Mouse (Mus musculus) neural tube, embryonic 12.5 days (tissue): ENCODE data around the gene Lgals9. TPM values are rescaled to one million over a fixed set of nuclear protein-coding genes. Genes with fewer than 3 reads are reported as not detected.
"Not testable (repeated sequence)": the region's sequence is repeated elsewhere in the genome, so short reads cannot be mapped to it uniquely, and the experiment has no call there.

Source experiments
- ATAC-seq: fragments of 200-750 bp; cut with Nextera tagmentation; 2 replicates; pipeline ENCODE4 v1.8.0; 2017; ENCODE audit warnings: low read depth, mild to moderate bottlenecking, moderate TSS enrichment, moderate library complexity; ENCODE audit not compliant: low FRiP score
- H3K27ac ChIP-seq: fragments of 300-500 bp; sonication (generic); 2 replicates; pipeline ENCODE4 v1.5.1; 2016
- H3K27me3 ChIP-seq: fragments of 300-500 bp; sonication (generic); replicated peaks from 2 replicates; pipeline ENCODE4 v1.6.1; 2016; ENCODE audit warnings: mild to moderate bottlenecking
- H3K36me3 ChIP-seq: fragments of 300-500 bp; sonication (generic); 2 replicates; pipeline ENCODE4 v1.6.1; 2016; ENCODE audit warnings: mild to moderate bottlenecking
- H3K4me1 ChIP-seq: fragments of 300-500 bp; sonication (generic); 2 replicates; pipeline ENCODE4 v1.6.1; 2016
- H3K4me2 ChIP-seq: fragments of 300-500 bp; sonication (generic); replicated peaks from 2 replicates; pipeline ENCODE4 v1.6.1; 2016; ENCODE audit warnings: mild to moderate bottlenecking
- H3K4me3 ChIP-seq: fragments of 300-500 bp; sonication (generic); 2 replicates; pipeline ENCODE4 v1.5.1; 2016
- H3K9ac ChIP-seq: fragments of 300-500 bp; sonication (generic); 2 replicates; pipeline ENCODE4 v1.6.1; 2016; ENCODE audit warnings: mild to moderate bottlenecking
- H3K9me3 ChIP-seq: fragments of 300-500 bp; sonication (generic); 2 replicates; pipeline ENCODE4 v1.6.1; 2016; ENCODE audit warnings: mild to moderate bottlenecking
- WGBS: fragments of 180-500 bp; shearing (Covaris S2); methylation state at CpG from one replicate; pipeline ENCODE4 v1.1.7; 2016; 5-methylcytosine and 5-hydroxymethylcytosine counted together
- polyA plus RNA-seq: library from polyadenylated mRNA; unstranded; fragments of >200 nt; fragmentation: Nextera tagmentation; extraction: Ambion mirVana; gene quantifications from 2 replicates; pipeline ENCODE4 v1.2.1, GENCODE M21; 2016

The Lgals9 gene
- polyA plus RNA-seq, 1 experiment from 2014 or later = 10.3 TPM

- no peak for ATAC-seq
- Histone ChIP-seq H3K4me3 (no peak overlapping the region), H3K27me3 (no peaks in the 10 kb centered on the region), H3K27ac (no peak overlapping the region), H3K9ac (no peak overlapping the region), H3K4me1 (no peaks in the 10 kb centered on the region), H3K4me2 (no peak overlapping the region), H3K9me3 (no peaks in the 10 kb centered on the region), H3K36me3 (no peaks in the 10 kb centered on the region)
- WGBS = 86% methylated on average over 14 of the region's 14 CpGs
Measured at GRCm38 (mm10) chr11:79005578-79006394, 21.0 kb upstream of the Lgals9 start.

- no peak overlapping the region for H3K4me3 ChIP-seq
- no peak for ATAC-seq
- no peaks in the 10 kb centered on the region for H3K36me3 ChIP-seq
- WGBS = 84% methylated on average over 10 of the region's 10 CpGs
- no peaks in the 10 kb centered on the region for H3K9me3 ChIP-seq
- no peak overlapping the region for H3K4me2 ChIP-seq
- H3K9ac ChIP-seq = no peak overlapping the region
- no peak overlapping the region for H3K27ac ChIP-seq
- H3K4me1 ChIP-seq = no peaks in the 10 kb centered on the region
- H3K27me3 ChIP-seq = no peaks in the 10 kb centered on the region
Measured at GRCm38 (mm10) chr11:79003769-79004638, 19.3 kb upstream of the Lgals9 start.

DNA sequence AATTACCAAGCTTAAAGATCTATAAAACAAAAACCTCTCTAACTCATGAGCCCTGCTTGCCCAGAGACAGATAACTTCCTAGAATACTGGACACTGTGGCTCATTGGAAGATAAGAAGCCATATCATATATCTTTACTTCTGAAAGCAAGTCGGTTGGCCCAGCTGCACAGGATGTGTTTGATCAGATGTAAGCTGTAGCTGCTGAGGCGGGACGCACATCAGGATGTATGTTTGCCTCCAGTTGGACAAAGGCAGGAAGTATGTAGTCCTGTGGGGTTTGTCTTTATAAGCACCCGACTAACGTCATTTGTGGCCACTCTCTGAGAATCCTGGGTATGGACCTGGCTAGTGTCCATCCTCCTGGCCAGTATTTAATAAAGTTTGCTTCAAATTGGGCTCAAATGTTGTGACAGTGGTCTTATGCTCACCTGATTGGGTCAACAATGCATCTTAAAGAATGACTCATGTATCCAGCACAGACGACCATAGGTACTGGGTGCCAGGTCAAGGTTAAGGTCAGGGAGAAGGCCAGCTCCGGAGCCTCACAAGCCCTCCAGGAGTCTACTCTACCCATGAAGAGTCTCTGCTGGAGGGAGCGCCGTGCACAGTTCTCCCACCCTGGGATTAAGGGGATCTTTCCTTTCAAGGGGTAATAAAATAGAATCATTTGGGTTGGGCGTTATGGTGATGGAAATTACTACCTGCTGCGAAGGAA is 18.5 kb upstream of the Lgals9 start:
- no peak for ATAC-seq
- no peak overlapping the region for H3K4me3 ChIP-seq
- no peaks in the 10 kb centered on the region for H3K27me3 ChIP-seq
- H3K9me3 ChIP-seq = no peaks in the 10 kb centered on the region
- H3K9ac ChIP-seq = no peak overlapping the region
- no peak overlapping the region for H3K27ac ChIP-seq
- H3K4me2 ChIP-seq = no peak overlapping the region
- no peaks in the 10 kb centered on the region for H3K4me1 ChIP-seq
- H3K36me3 ChIP-seq = no peaks in the 10 kb centered on the region
- 75% methylated on average over 11 of the region's 11 CpGs for WGBS

DNA sequence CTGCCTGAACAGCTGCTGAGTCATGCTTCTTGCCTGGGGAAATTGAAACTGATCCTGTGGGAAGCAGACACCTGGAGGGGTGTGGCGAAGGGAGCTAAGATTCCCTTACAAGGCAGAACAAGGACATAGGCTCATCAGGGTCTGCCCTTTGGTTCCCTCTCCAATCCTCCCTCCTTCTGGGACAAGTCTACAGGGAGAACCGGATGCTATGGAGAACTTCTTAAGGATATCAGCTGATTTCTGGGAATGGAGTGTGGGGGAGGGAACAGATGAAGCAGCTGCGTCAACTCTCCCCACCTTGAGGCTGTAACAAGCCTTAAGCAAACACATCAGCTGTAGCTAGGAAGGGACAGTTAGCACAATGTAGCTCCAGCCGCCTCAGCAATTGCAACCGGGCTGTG is 17.8 kb upstream of the Lgals9 start:
- Histone ChIP-seq H3K9ac (no peak overlapping the region), H3K4me2 (no peak overlapping the region), H3K9me3 (no peaks in the 10 kb centered on the region), H3K27me3 (no peaks in the 10 kb centered on the region), H3K36me3 (no peaks in the 10 kb centered on the region), H3K4me3 (no peak overlapping the region), H3K4me1 (no peaks in the 10 kb centered on the region), H3K27ac (no peak overlapping the region)
- ATAC-seq = no peak
- WGBS = 73% methylated on average over 5 of the region's 5 CpGs

DNA sequence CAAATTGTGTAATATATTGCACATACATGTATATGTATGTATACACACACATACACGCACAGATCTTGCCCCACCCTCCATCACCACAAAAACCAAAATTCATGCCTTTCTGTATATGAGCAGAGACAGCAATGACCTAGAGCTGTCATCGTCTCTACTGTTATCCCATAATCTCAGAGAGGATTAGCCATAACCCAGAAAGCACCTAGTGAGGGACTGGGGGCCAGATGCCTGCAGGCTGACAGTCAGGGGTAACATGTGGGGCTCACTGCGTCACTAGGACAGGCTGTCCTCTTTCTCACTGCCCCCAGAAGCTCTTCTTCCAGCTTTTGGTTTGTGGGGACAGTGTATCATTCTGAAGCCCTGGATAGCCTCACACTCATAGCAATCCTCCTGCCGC is 17.1 kb upstream of the Lgals9 start:
- WGBS = 94% methylated on average over 4 of the region's 4 CpGs
- no peaks in the 10 kb centered on the region for H3K4me1 ChIP-seq
- ATAC-seq = no peak
- peaks cover 3% of the 10 kb centered on the region; the same call in 1 of the 2 replicates for H3K9me3 ChIP-seq
- H3K4me2 ChIP-seq = no peak overlapping the region
- no peaks in the 10 kb centered on the region for H3K27me3 ChIP-seq
- no peak overlapping the region for H3K27ac ChIP-seq
- no peaks in the 10 kb centered on the region for H3K36me3 ChIP-seq
- no peak overlapping the region for H3K9ac ChIP-seq
- no peak overlapping the region for H3K4me3 ChIP-seq

DNA sequence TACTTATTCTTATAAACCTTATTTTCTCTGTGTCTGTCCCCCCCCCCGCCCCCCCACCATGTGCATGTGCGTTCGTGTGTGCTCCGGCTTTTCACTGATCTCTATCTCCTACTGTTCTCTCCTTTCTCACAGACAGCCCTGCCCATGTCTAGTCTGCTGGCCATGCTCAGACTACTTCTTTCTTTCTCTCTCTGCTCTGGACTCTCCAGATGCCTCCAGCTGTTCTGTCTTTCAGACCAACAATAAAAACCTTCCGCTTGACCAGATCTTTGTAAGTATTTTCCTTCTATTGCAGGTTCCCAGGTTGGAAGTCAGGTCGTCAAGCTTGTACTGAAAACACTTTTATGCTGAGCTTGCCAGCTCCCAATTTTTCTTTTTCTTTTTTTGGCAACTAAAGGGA is 14.4 kb upstream of the Lgals9 start:
- 35% methylated on average over 6 of the region's 6 CpGs for WGBS

GRCm38 (mm10) chr11:78990875-78991543 is 6.3 kb upstream of the Lgals9 start:
- H3K36me3 ChIP-seq, H3K4me2 ChIP-seq, ATAC-seq, H3K27me3 ChIP-seq, H3K4me3 ChIP-seq, H3K27ac ChIP-seq, H3K9me3 ChIP-seq, H3K4me1 ChIP-seq, H3K9ac ChIP-seq: not testable (repeated sequence)
- WGBS = 84% methylated on average over 5 of the region's 5 CpGs

More for the DNA sequence above, 14.4 kb upstream of the Lgals9 start:
- Histone ChIP-seq H3K27ac (no peak overlapping the region), H3K4me3 (no peak overlapping the region), H3K27me3 (no peaks in the 10 kb centered on the region), H3K9me3 (peaks cover 7% of the 10 kb centered on the region), H3K4me2 (no peak overlapping the region), H3K4me1 (no peaks in the 10 kb centered on the region), H3K36me3 (no peaks in the 10 kb centered on the region), H3K9ac (no peak overlapping the region)
- no peak for ATAC-seq

GRCm38 (mm10) chr11:78990096-78990495 is 5.3 kb upstream of the Lgals9 start:
- Histone ChIP-seq H3K4me2 (no peak overlapping the region), H3K4me3 (no peak overlapping the region), H3K9ac (no peak overlapping the region), H3K27ac (no peak overlapping the region), H3K4me1 (no peaks in the 10 kb centered on the region), H3K27me3 (no peaks in the 10 kb centered on the region), H3K9me3 (no peaks in the 10 kb centered on the region), H3K36me3 (no peaks in the 10 kb centered on the region)
- ATAC-seq = no peak
- WGBS = 91% methylated on average over 9 of the region's 9 CpGs

DNA sequence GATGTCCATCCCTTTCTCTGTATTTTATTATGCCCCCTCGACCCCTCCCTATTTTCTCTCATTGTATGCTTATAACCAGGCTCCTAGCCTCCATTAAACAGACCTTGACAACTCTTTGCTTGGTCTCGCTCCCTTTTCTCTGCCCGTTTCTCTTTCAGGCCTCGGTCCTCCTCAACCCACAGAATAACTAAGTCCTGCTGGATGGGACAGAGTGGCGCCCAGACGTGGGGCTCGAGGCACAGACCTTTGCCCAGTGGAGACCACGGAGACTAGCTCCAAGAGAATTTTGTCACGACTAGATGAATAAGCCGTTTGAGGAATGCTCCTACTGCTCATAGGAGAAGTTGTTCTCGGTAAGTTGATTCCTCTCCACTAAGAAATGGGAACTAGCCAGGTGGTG is 4.5 kb upstream of the Lgals9 start:
- H3K27me3 ChIP-seq, H3K27ac ChIP-seq, H3K4me3 ChIP-seq, H3K36me3 ChIP-seq, H3K4me2 ChIP-seq, ATAC-seq, H3K4me1 ChIP-seq, H3K9me3 ChIP-seq, H3K9ac ChIP-seq: not testable (repeated sequence)
- 95% methylated on average over 11 of the region's 11 CpGs for WGBS

GRCm38 (mm10) chr11:78986311-78987002 is 1.7 kb upstream of the Lgals9 start:
- ATAC-seq = no peak

GRCm38 (mm10) chr11:78985505-78985904 is 759 bp upstream of the Lgals9 start:
- H3K27ac ChIP-seq = no peak overlapping the region
- no peak overlapping the region for H3K4me3 ChIP-seq
- H3K9ac ChIP-seq = no peak overlapping the region
- H3K9me3 ChIP-seq = no peaks in the 10 kb centered on the region
- H3K4me2 ChIP-seq = no peak overlapping the region
- H3K36me3 ChIP-seq = no peaks in the 10 kb centered on the region
- H3K27me3 ChIP-seq = no peaks in the 10 kb centered on the region
- H3K4me1 ChIP-seq = no peaks in the 10 kb centered on the region
- ATAC-seq = no peak

More at GRCm38 (mm10) chr11:78986311-78987002, 1.7 kb upstream of the Lgals9 start:
- Histone ChIP-seq H3K9me3 (no peaks in the 10 kb centered on the region), H3K36me3 (no peaks in the 10 kb centered on the region), H3K4me3 (no peak overlapping the region), H3K27me3 (no peaks in the 10 kb centered on the region), H3K4me1 (no peaks in the 10 kb centered on the region), H3K27ac (no peak overlapping the region), H3K9ac (no peak overlapping the region), H3K4me2 (no peak overlapping the region)
- 93% methylated on average over 10 of the region's 10 CpGs for WGBS
